Mouse (Mus musculus): Measurements from ENCODE around the gene Cdk5rap1.
"Not testable (repeated sequence)": the region's sequence is repeated elsewhere in the genome, so short reads cannot be mapped to it uniquely, and the experiment has no call there.

The Cdk5rap1 gene

GRCm38 (mm10) chr2:154374807-154375601 is 2.2 kb upstream of the Cdk5rap1 start:
- no peak for DNase-seq (ENCODE audit: low read depth, low spot score)

- DNase-seq (ENCODE audit: low read depth, low spot score): peak; percentile 38
Measured at GRCm38 (mm10) chr2:154373961-154374632, 1.3 kb upstream of the Cdk5rap1 start.

GRCm38 (mm10) chr2:154372151-154372829 is 520 bp downstream of the Cdk5rap1 start:
- DNase-seq (ENCODE audit: low read depth, low spot score): peak; percentile 83

- no peak for DNase-seq (ENCODE audit: low read depth, low spot score)
Measured at GRCm38 (mm10) chr2:154367510-154367909, 5.3 kb downstream of the Cdk5rap1 start.

GRCm38 (mm10) chr2:154354000-154354425 is 18.8 kb downstream of the Cdk5rap1 start:
- DNase-seq (ENCODE audit: low read depth, low spot score): not testable (repeated sequence)

- no peak for DNase-seq (ENCODE audit: low read depth, low spot score)
Measured at GRCm38 (mm10) chr2:154348152-154348551, 24.7 kb downstream of the Cdk5rap1 start.

GRCm38 (mm10) chr2:154339356-154339755 is 33.5 kb downstream of the Cdk5rap1 start:
- DNase-seq (ENCODE audit: low read depth, low spot score): no peak

GRCm38 (mm10) chr2:154338161-154338560 is 34.6 kb downstream of the Cdk5rap1 start:
- no peak for DNase-seq (ENCODE audit: low read depth, low spot score)

- peak; percentile 40 for DNase-seq (ENCODE audit: low read depth, low spot score)
Measured at GRCm38 (mm10) chr2:154335572-154335971, 37.2 kb downstream of the Cdk5rap1 start.

- no peak for DNase-seq (ENCODE audit: low read depth, low spot score)
Measured at GRCm38 (mm10) chr2:154326852-154327251, 46.0 kb downstream of the Cdk5rap1 start.

- DNase-seq (ENCODE audit: low read depth, low spot score): not testable (repeated sequence)
Measured at GRCm38 (mm10) chr2:154313771-154314170, 59.0 kb downstream of the Cdk5rap1 start.

GRCm38 (mm10) chr2:154306927-154307326 is 65.9 kb downstream of the Cdk5rap1 start, which contains the start of gene Bpifb9b:
TSS of gene Bpifb9b (plus strand) at chr2:154307227.
- DNase-seq (ENCODE audit: low read depth, low spot score): not testable (repeated sequence)

GRCm38 (mm10) chr2:154304604-154305003 is 68.2 kb downstream of the Cdk5rap1 start:
- DNase-seq (ENCODE audit: low read depth, low spot score): not testable (repeated sequence)

GRCm38 (mm10) chr2:154301763-154302162 is 71.0 kb downstream of the Cdk5rap1 start:
- DNase-seq (ENCODE audit: low read depth, low spot score): no peak

GRCm38 (mm10) chr2:154300496-154300895 is 72.3 kb downstream of the Cdk5rap1 start:
- peak; percentile 49 for DNase-seq (ENCODE audit: low read depth, low spot score)

GRCm38 (mm10) chr2:154294746-154295145 is 78.1 kb downstream of the Cdk5rap1 start:
- DNase-seq (ENCODE audit: low read depth, low spot score): not testable (repeated sequence)

- no peak for DNase-seq (ENCODE audit: low read depth, low spot score)
Measured at GRCm38 (mm10) chr2:154292833-154293232, 80.0 kb downstream of the Cdk5rap1 start.

- DNase-seq (ENCODE audit: low read depth, low spot score): not testable (repeated sequence)
Measured at GRCm38 (mm10) chr2:154291866-154292265, 80.9 kb downstream of the Cdk5rap1 start.

Measured in WW6 (cell line).